Mouse (Mus musculus): Measurements from ENCODE around the gene Gapvd1. TPM values are rescaled to one million over a fixed set of nuclear protein-coding genes. Genes with fewer than 3 reads are reported as not detected.
A peak's percentile ranks its signal among the peaks of the same experiment; 100 is the strongest.

Gapvd1 gene
- polyA plus RNA-seq, 1 experiment from 2014 or later, result 100 TPM

- Histone ChIP-seq H3K9ac (ENCODE audit: low read length) (no peak overlapping the region), H3K4me1 (ENCODE audit: control insufficient read depth, insufficient read depth, low read length) (peaks cover 6% of the 10 kb centered on the region; the same call in 1 of the 2 replicates), H3K4me2 (ENCODE audit: low read length) (no peak overlapping the region), H3K4me3 (ENCODE audit: low read depth, low read length) (no peak overlapping the region), H3K36me3 (ENCODE audit: control insufficient read depth, insufficient read depth, low read length) (no peaks in the 10 kb centered on the region), H3K27ac (ENCODE audit: low read depth, low read length) (no peak overlapping the region), H3K9me3 (replicated peaks; ENCODE audit: control insufficient read depth, low read length) (no peaks in the 10 kb centered on the region), H3K27me3 (replicated peaks; ENCODE audit: control insufficient read depth, insufficient read depth, low read length) (no peaks in the 10 kb centered on the region)
- DNase-seq (ENCODE audit: low spot score) (no peak), ATAC-seq (no peak)
- 66% methylated on average over 8 of the region's 8 CpGs for WGBS
Measured at GRCm38 (mm10) chr2:34669203-34669746, 85.8 kb downstream of the Gapvd1 start.

- 57% methylated on average over 17 of the region's 17 CpGs for WGBS
- H3K9ac ChIP-seq (ENCODE audit: low read length), result peak overlapping the region; percentile 13; the same call in 1 of the 2 replicates
- no peak overlapping the region for H3K4me2 ChIP-seq (ENCODE audit: low read length)
- H3K36me3 ChIP-seq (ENCODE audit: control insufficient read depth, insufficient read depth, low read length), result no peaks in the 10 kb centered on the region
- H3K9me3 ChIP-seq (replicated peaks; ENCODE audit: control insufficient read depth, low read length), result no peaks in the 10 kb centered on the region
- ATAC-seq (no peak), DNase-seq (ENCODE audit: low spot score) (peak; percentile 58)
- H3K4me1 ChIP-seq (ENCODE audit: control insufficient read depth, insufficient read depth, low read length), result peaks cover 6% of the 10 kb centered on the region; the same call in 1 of the 2 replicates
- H3K4me3 ChIP-seq (ENCODE audit: low read depth, low read length), result no peak overlapping the region
- 0 out of 2 replicates have a peak overlapping the region, but pooled peaks have one; percentile 9 for H3K27ac ChIP-seq (ENCODE audit: low read depth, low read length)
- H3K27me3 ChIP-seq (replicated peaks; ENCODE audit: control insufficient read depth, insufficient read depth, low read length), result no peaks in the 10 kb centered on the region
Measured at GRCm38 (mm10) chr2:34668440-34669191, 86.4 kb downstream of the Gapvd1 start.

- Histone ChIP-seq H3K36me3 (ENCODE audit: control insufficient read depth, insufficient read depth, low read length) (no peaks in the 10 kb centered on the region), H3K4me3 (ENCODE audit: low read depth, low read length) (no peak overlapping the region), H3K9me3 (replicated peaks; ENCODE audit: control insufficient read depth, low read length) (no peaks in the 10 kb centered on the region), H3K4me2 (ENCODE audit: low read length) (no peak overlapping the region), H3K9ac (ENCODE audit: low read length) (no peak overlapping the region), H3K4me1 (ENCODE audit: control insufficient read depth, insufficient read depth, low read length) (peaks cover 6% of the 10 kb centered on the region; the same call in 1 of the 2 replicates), H3K27me3 (replicated peaks; ENCODE audit: control insufficient read depth, insufficient read depth, low read length) (no peaks in the 10 kb centered on the region), H3K27ac (ENCODE audit: low read depth, low read length) (no peak overlapping the region)
- WGBS, result 14% methylated on average over 10 of the region's 10 CpGs
- peak; percentile 44 for DNase-seq (ENCODE audit: low spot score)
- no peak for ATAC-seq
Measured at GRCm38 (mm10) chr2:34667820-34668219, 87.2 kb downstream of the Gapvd1 start.

GRCm38 (mm10) chr2:34647410-34647809, 107.6 kb downstream of the Gapvd1 start:
- no peaks in the 10 kb centered on the region; the same call in 1 of the 2 replicates for H3K4me1 ChIP-seq (ENCODE audit: control insufficient read depth, insufficient read depth, low read length)
- H3K9ac ChIP-seq (ENCODE audit: low read length), result no peak overlapping the region
- peaks cover 16% of the 10 kb centered on the region; the same call in 1 of the 2 replicates for H3K27me3 ChIP-seq (replicated peaks; ENCODE audit: control insufficient read depth, insufficient read depth, low read length)
- 52% methylated on average over 11 of the region's 11 CpGs for WGBS
- H3K9me3 ChIP-seq (replicated peaks; ENCODE audit: control insufficient read depth, low read length), result no peaks in the 10 kb centered on the region
- ATAC-seq, result no peak
- no peak overlapping the region for H3K27ac ChIP-seq (ENCODE audit: low read depth, low read length)
- no peak overlapping the region for H3K4me2 ChIP-seq (ENCODE audit: low read length)
- H3K4me3 ChIP-seq (ENCODE audit: low read depth, low read length), result no peak overlapping the region
- H3K36me3 ChIP-seq (ENCODE audit: control insufficient read depth, insufficient read depth, low read length), result no peaks in the 10 kb centered on the region
- DNase-seq (ENCODE audit: low spot score), result no peak

- Histone ChIP-seq H3K4me1 (ENCODE audit: control insufficient read depth, insufficient read depth, low read length) (no peaks in the 10 kb centered on the region; the same call in 1 of the 2 replicates), H3K9me3 (replicated peaks; ENCODE audit: control insufficient read depth, low read length) (no peaks in the 10 kb centered on the region), H3K36me3 (ENCODE audit: control insufficient read depth, insufficient read depth, low read length) (no peaks in the 10 kb centered on the region), H3K27ac (ENCODE audit: low read depth, low read length) (no peak overlapping the region), H3K9ac (ENCODE audit: low read length) (no peak overlapping the region), H3K27me3 (replicated peaks; ENCODE audit: control insufficient read depth, insufficient read depth, low read length) (peaks cover 19% of the 10 kb centered on the region; the same call in 1 of the 2 replicates), H3K4me2 (ENCODE audit: low read length) (peak overlapping the region; percentile 43), H3K4me3 (ENCODE audit: low read depth, low read length) (0 out of 2 replicates have a peak overlapping the region, but pooled peaks have one; percentile 15)
- whole genome bisulfite sequencing, result 6% methylated on average over 5 of the region's 5 CpGs
- ATAC-seq, result no peak
- DNase-seq (ENCODE audit: low spot score), result no peak
Measured at GRCm38 (mm10) chr2:34646541-34646865, 108.5 kb downstream of the Gapvd1 start.

- H3K4me1 ChIP-seq (ENCODE audit: control insufficient read depth, insufficient read depth, low read length), result no peaks in the 10 kb centered on the region; the same call in 1 of the 2 replicates
- peak; percentile 55 for DNase-seq (ENCODE audit: low spot score)
Measured at GRCm38 (mm10) chr2:34645851-34646540, 109.0 kb downstream of the Gapvd1 start.

GRCm38 (mm10) chr2:34644571-34645526, 110.2 kb downstream of the Gapvd1 start:
- Histone ChIP-seq H3K27me3 (replicated peaks; ENCODE audit: control insufficient read depth, insufficient read depth, low read length) (peaks cover 19% of the 10 kb centered on the region; the same call in 1 of the 2 replicates), H3K9ac (ENCODE audit: low read length) (no peak overlapping the region), H3K9me3 (replicated peaks; ENCODE audit: control insufficient read depth, low read length) (no peaks in the 10 kb centered on the region), H3K27ac (ENCODE audit: low read depth, low read length) (no peak overlapping the region), H3K36me3 (ENCODE audit: control insufficient read depth, insufficient read depth, low read length) (no peaks in the 10 kb centered on the region), H3K4me2 (ENCODE audit: low read length) (no peak overlapping the region), H3K4me3 (ENCODE audit: low read depth, low read length) (no peak overlapping the region), H3K4me1 (ENCODE audit: control insufficient read depth, insufficient read depth, low read length) (no peaks in the 10 kb centered on the region; the same call in 1 of the 2 replicates)
- DNase-seq (ENCODE audit: low spot score) (peak; percentile 25), ATAC-seq (no peak)
- 29% methylated on average over 22 of the region's 22 CpGs for WGBS

More at GRCm38 (mm10) chr2:34645851-34646540, 109.0 kb downstream of the Gapvd1 start:
- 11% methylated on average over 20 of the region's 21 CpGs for WGBS
- no peak overlapping the region for H3K27ac ChIP-seq (ENCODE audit: low read depth, low read length)
- peaks cover 19% of the 10 kb centered on the region; the same call in 1 of the 2 replicates for H3K27me3 ChIP-seq (replicated peaks; ENCODE audit: control insufficient read depth, insufficient read depth, low read length)
- H3K4me3 ChIP-seq (ENCODE audit: low read depth, low read length), result peak overlapping the region; percentile 15
- H3K9ac ChIP-seq (ENCODE audit: low read length), result no peak overlapping the region
- peak overlapping the region; percentile 43 for H3K4me2 ChIP-seq (ENCODE audit: low read length)
- no peaks in the 10 kb centered on the region for H3K36me3 ChIP-seq (ENCODE audit: control insufficient read depth, insufficient read depth, low read length)
- peak; percentile 63 for ATAC-seq
- H3K9me3 ChIP-seq (replicated peaks; ENCODE audit: control insufficient read depth, low read length), result no peaks in the 10 kb centered on the region

GRCm38 (mm10) chr2:34642351-34642750, 112.7 kb downstream of the Gapvd1 start:
- Histone ChIP-seq H3K4me3 (ENCODE audit: low read depth, low read length) (no peak overlapping the region), H3K36me3 (ENCODE audit: control insufficient read depth, insufficient read depth, low read length) (no peaks in the 10 kb centered on the region), H3K9ac (ENCODE audit: low read length) (no peak overlapping the region)

More at GRCm38 (mm10) chr2:34642351-34642750, 112.7 kb downstream of the Gapvd1 start:
- ATAC-seq, result no peak
- 19% methylated on average over 2 of the region's 2 CpGs for WGBS
- H3K4me1 ChIP-seq (ENCODE audit: control insufficient read depth, insufficient read depth, low read length), result no peaks in the 10 kb centered on the region; the same call in 1 of the 2 replicates
- no peaks in the 10 kb centered on the region for H3K9me3 ChIP-seq (replicated peaks; ENCODE audit: control insufficient read depth, low read length)
- H3K4me2 ChIP-seq (ENCODE audit: low read length), result no peak overlapping the region
- peaks cover 18% of the 10 kb centered on the region; the same call in 1 of the 2 replicates for H3K27me3 ChIP-seq (replicated peaks; ENCODE audit: control insufficient read depth, insufficient read depth, low read length)
- DNase-seq (ENCODE audit: low spot score), result no peak
- no peak overlapping the region for H3K27ac ChIP-seq (ENCODE audit: low read depth, low read length)
